Mouse (Mus musculus) embryonic facial prominence, embryonic 13.5 days (tissue): ENCODE measurements around the gene Scarb1. TPM values are rescaled to one million over a fixed set of nuclear protein-coding genes. Genes with fewer than 3 reads are reported as not detected.

Experiments
- ATAC-seq: fragments of 200-750 bp; cut with Nextera tagmentation; 2 replicates; pipeline ENCODE4 v1.8.0; 2017; ENCODE audit warnings: low read depth; ENCODE audit not compliant: insufficient number of reproducible peaks, insufficient read depth, low FRiP score, low TSS enrichment
- H3K27ac ChIP-seq: fragments of 300-500 bp; sonication (generic); 2 replicates; pipeline ENCODE4 v1.5.1; 2015; ENCODE audit warnings: moderate library complexity, mild to moderate bottlenecking, inconsistent platforms
- H3K27me3 ChIP-seq: fragments of 300-500 bp; sonication (generic); 2 replicates; pipeline ENCODE4 v1.6.1; 2015; ENCODE audit warnings: mild to moderate bottlenecking, inconsistent platforms
- H3K36me3 ChIP-seq: fragments of 300-500 bp; sonication (generic); 2 replicates; pipeline ENCODE4 v1.6.1; 2015; ENCODE audit warnings: mild to moderate bottlenecking, inconsistent platforms
- H3K4me1 ChIP-seq: fragments of 300-500 bp; sonication (generic); 2 replicates; pipeline ENCODE4 v1.6.1; 2015; ENCODE audit warnings: inconsistent platforms
- H3K4me2 ChIP-seq: fragments of 300-500 bp; sonication (generic); 2 replicates; pipeline ENCODE4 v1.6.1; 2015; ENCODE audit warnings: moderate library complexity, mild to moderate bottlenecking, inconsistent platforms
- H3K4me3 ChIP-seq: fragments of 300-500 bp; sonication (generic); 2 replicates; pipeline ENCODE4 v1.5.1; 2015; ENCODE audit warnings: mild to moderate bottlenecking, inconsistent platforms
- H3K9ac ChIP-seq: fragments of 300-500 bp; sonication (generic); 2 replicates; pipeline ENCODE4 v1.6.1; 2015; ENCODE audit warnings: mild to moderate bottlenecking, inconsistent platforms
- H3K9me3 ChIP-seq: fragments of 300-500 bp; sonication (generic); 2 replicates; pipeline ENCODE4 v1.6.1; 2016; ENCODE audit warnings: inconsistent platforms
- WGBS: fragments of 180-500 bp; shearing (Covaris S2); methylation state at CpG from one replicate; pipeline ENCODE4 v1.1.7; 2015; ENCODE audit warnings: mixed read lengths; 5-methylcytosine and 5-hydroxymethylcytosine counted together
- polyA plus RNA-seq: library from polyadenylated mRNA; unstranded; fragments of >200 nt; fragmentation: Nextera tagmentation; extraction: Ambion mirVana; gene quantifications from 2 replicates; pipeline ENCODE4 v1.2.1, GENCODE M21; 2015

The Scarb1 gene
- polyA plus RNA-seq, 1 experiment from 2014 or later = 55.6 TPM

DNA sequence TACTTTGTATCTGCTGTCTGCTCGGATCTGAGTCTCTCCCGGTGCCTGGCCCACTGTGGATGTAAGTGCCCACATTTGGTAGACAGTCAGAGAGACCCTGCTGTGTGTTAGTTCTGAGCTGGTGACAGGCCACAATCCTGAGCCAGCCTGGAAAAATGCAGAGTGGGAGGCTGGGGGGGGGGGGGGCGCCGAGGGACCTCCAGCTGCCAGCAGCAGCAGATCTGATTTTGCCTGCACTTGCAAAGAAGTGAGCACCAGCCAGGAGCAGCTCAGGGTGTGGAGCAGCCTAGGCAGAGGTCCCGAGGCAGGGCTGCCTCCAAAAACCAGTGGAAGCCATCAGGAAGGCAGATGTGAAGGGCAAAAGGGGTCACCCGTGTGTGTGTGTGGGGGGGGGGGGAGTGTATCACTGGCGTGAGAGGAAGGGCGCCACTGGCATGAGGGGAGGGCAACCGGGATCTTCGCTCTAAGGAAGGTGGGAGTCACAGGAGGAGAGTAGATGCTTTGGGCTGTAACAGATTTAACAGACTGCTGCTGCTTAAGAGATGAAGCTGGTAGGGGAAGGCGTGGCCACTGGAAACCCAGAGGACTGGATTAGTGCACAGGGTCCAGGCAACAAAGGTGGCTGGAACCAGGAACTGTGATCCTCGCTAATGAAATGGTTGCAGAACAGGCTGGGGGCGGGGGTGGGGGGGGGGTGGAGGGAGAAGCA lies 95.9 kb downstream of the Scarb1 start:
- 7% methylated on average over 13 of the region's 13 CpGs for WGBS
- Histone ChIP-seq H3K9ac (peak overlapping the region; percentile 62), H3K9me3 (no peaks in the 10 kb centered on the region), H3K4me2 (peak overlapping the region; percentile 58), H3K27me3 (no peaks in the 10 kb centered on the region), H3K27ac (peak overlapping the region; percentile 86), H3K36me3 (no peaks in the 10 kb centered on the region), H3K4me1 (peaks cover 39% of the 10 kb centered on the region), H3K4me3 (peak overlapping the region; percentile 30)
- no peak for ATAC-seq

DNA sequence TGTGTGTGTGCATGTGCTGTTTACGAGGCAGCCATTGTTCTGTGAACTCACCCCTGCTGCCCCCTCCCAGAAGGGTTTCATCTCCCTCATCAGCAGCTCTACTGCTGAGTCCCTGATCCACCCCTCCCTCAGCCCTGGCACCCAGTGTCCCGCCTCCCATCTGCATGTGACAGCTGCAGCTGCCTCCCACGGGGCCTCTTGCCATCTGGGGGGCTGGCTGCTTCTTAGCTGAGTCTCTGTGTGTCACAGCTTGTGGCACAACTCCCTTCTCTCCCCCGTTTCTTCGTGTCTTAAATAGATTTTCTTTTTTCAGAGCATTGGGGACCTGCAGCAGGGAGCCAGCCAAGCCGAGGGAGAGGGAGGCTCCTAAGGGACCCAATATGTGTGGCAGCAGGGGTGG lies 97.0 kb downstream of the Scarb1 start:
- no peak for ATAC-seq
- Histone ChIP-seq H3K27me3 (no peaks in the 10 kb centered on the region), H3K4me2 (no peak overlapping the region), H3K9me3 (no peaks in the 10 kb centered on the region), H3K9ac (no peak overlapping the region), H3K27ac (peak overlapping the region; percentile 86; the same call in 1 of the 2 replicates), H3K4me3 (no peak overlapping the region), H3K36me3 (no peaks in the 10 kb centered on the region), H3K4me1 (peaks cover 39% of the 10 kb centered on the region)
- WGBS = 38% methylated on average over 6 of the region's 6 CpGs

DNA sequence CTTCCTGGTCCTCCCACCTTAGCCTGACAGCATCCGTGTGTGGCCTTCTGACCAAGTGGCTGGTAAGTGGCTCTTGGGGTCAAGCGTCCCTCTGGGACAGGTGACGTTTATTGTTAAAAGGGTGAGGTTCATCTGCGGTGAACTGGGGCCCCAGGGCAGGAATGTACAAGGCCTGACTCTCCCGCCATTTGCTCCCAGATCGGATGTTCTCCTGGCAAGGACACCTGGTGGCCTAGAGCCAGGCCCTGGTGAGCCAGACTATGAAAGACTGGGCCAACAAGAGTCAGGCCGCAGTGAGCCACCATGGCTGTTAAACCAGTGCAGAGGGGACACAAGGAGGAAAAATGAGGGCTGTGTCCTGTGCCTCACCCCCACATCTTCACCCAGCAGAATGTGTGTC lies 98.8 kb downstream of the Scarb1 start:
- no peak for ATAC-seq
- Histone ChIP-seq H3K4me2 (no peak overlapping the region), H3K27ac (no peak overlapping the region), H3K36me3 (no peaks in the 10 kb centered on the region), H3K9me3 (no peaks in the 10 kb centered on the region), H3K4me3 (no peak overlapping the region), H3K4me1 (peaks cover 39% of the 10 kb centered on the region), H3K9ac (no peak overlapping the region), H3K27me3 (no peaks in the 10 kb centered on the region)
- 38% methylated on average over 7 of the region's 7 CpGs for WGBS

DNA sequence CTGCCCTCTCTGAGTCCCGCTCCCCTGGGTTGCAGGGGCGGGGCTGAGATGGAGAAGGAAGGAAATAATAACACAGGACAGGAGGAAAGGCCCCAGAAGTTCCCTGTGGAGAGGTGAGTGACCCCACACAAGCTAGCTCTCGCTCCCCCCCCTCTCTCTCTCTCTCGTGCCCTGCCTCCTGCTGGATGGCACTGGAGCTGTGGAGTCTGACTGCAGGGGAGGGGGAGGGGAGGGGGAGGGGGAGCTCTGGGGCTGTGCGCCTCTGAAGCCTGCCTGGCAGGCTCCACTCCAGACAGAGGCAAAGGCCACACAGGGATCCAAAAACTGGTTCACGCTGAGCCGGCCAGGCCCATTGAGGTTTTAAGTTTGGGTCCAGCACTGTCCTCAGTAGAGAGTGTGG lies 99.3 kb downstream of the Scarb1 start:
- Histone ChIP-seq H3K36me3 (no peaks in the 10 kb centered on the region), H3K27me3 (no peaks in the 10 kb centered on the region), H3K9me3 (no peaks in the 10 kb centered on the region), H3K9ac (no peak overlapping the region), H3K4me3 (no peak overlapping the region), H3K27ac (no peak overlapping the region), H3K4me1 (peaks cover 39% of the 10 kb centered on the region), H3K4me2 (no peak overlapping the region)
- 21% methylated on average over 7 of the region's 7 CpGs for WGBS
- no peak for ATAC-seq

DNA sequence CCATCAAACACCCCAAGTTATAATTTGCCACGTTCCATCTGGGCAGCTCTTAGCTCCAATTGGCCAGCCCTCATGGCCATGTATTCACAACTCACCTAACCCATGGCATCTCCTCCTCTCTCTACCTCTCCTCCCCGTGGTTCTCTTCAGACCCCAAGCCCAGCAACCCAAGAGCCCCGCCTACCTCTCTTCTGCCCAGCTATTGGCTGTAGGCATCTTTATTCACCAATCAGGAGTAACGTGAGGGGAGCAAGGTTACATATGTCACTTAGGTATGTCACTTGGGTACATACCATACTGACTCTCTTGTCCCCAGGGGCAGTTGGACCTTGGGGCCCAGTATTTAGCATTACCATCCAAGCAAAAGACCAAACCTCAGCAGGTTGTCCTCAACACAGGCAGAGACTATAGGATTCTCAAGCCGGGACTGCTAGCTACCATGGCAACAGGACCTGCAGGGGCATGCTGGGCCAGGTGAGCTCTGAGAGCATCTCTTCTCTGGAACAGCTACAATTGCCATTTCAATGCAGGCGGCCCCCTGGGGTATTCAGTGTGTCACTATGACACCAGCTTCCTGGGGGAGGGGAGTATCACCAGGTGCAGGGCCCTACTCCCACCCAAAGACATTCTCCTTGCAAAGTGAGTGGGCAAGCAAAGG lies 100.6 kb downstream of the Scarb1 start:
- no peak overlapping the region for H3K27ac ChIP-seq
- peaks cover 28% of the 10 kb centered on the region for H3K4me1 ChIP-seq
- H3K9ac ChIP-seq = no peak overlapping the region
- no peak overlapping the region for H3K4me3 ChIP-seq
- H3K36me3 ChIP-seq = no peaks in the 10 kb centered on the region
- 17% methylated on average over 6 of the region's 6 CpGs for WGBS
- H3K27me3 ChIP-seq = no peaks in the 10 kb centered on the region
- no peaks in the 10 kb centered on the region for H3K9me3 ChIP-seq
- ATAC-seq = no peak
- no peak overlapping the region for H3K4me2 ChIP-seq

DNA sequence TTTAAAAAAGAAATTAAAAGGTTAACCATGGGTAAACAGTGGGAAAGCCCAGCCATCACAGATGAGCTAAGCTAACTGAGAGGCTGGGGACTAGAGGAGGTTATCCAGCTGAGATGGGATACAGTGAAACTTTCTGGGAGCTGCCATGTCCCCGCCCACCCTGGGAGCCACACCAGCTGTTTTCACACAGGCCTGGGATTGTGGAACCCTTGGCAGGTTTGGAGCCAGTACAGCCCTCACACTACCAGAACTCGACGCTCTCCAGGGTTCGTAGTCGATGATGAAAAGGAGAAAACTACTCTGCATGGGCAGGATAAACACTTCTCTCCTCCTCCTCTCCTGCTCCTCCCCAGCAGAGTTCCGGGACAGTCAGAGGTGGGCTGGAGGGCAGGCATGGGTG lies 105.0 kb downstream of the Scarb1 start:
- H3K9me3 ChIP-seq = no peaks in the 10 kb centered on the region
- H3K9ac ChIP-seq = no peak overlapping the region
- no peak overlapping the region for H3K4me3 ChIP-seq
- no peaks in the 10 kb centered on the region for H3K36me3 ChIP-seq
- ATAC-seq = no peak
- no peaks in the 10 kb centered on the region for H3K4me1 ChIP-seq
- WGBS = 59% methylated on average over 6 of the region's 6 CpGs
- H3K27me3 ChIP-seq = no peaks in the 10 kb centered on the region
- H3K4me2 ChIP-seq = no peak overlapping the region
- H3K27ac ChIP-seq = no peak overlapping the region

DNA sequence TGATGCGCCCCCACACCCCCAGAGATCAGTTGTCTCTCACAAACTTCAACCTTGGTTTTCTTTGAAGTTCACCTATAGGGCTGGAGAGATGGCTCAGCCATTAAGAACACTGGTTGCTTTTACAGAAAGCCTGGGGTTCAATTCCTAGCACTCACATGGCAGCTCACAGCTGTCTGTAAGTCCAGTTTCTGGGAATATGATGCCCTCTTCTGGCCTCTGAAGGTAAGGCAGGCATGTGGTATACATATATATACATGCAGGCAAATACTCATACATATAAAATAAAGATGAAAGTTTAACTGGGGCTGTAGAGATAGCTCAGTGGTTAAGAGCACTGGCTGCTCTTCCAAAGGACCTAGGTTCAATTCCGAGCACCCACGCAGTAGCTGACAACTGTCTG lies 105.5 kb downstream of the Scarb1 start:
- no peak overlapping the region for H3K4me3 ChIP-seq
- no peaks in the 10 kb centered on the region for H3K36me3 ChIP-seq
- no peaks in the 10 kb centered on the region for H3K9me3 ChIP-seq
- no peaks in the 10 kb centered on the region for H3K4me1 ChIP-seq
- 87% methylated on average over 3 of the region's 3 CpGs for WGBS
- H3K4me2 ChIP-seq = no peak overlapping the region
- no peaks in the 10 kb centered on the region for H3K27me3 ChIP-seq
- H3K9ac ChIP-seq = no peak overlapping the region
- ATAC-seq = no peak
- H3K27ac ChIP-seq = no peak overlapping the region

DNA sequence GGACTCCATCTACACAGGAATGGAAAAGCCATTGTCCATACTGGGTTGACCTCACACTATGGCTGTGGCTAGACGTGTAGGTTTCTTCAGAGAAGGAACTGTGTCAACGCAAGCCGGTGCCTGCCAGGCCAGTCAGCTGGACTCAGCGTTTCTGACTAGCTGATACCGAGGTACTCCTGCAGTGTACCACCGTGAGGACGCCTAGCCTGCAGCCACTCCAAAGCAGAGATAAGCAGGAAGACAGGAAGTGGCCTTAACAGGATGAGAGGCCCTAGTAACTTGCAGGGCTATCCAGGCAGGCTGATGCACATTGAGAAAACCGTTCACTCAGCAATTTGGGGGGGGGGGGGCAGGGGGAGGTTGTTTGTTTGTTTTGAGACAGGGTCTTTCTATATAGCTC lies 106.5 kb downstream of the Scarb1 start:
- no peak for ATAC-seq
- 69% methylated on average over 8 of the region's 8 CpGs for WGBS
- H3K4me1 ChIP-seq = peaks cover 3% of the 10 kb centered on the region; the same call in 1 of the 2 replicates
- H3K9ac ChIP-seq = no peak overlapping the region
- no peaks in the 10 kb centered on the region for H3K27me3 ChIP-seq
- H3K4me3 ChIP-seq = no peak overlapping the region
- H3K36me3 ChIP-seq = no peaks in the 10 kb centered on the region
- H3K27ac ChIP-seq = no peak overlapping the region
- no peaks in the 10 kb centered on the region for H3K9me3 ChIP-seq
- no peak overlapping the region for H3K4me2 ChIP-seq

DNA sequence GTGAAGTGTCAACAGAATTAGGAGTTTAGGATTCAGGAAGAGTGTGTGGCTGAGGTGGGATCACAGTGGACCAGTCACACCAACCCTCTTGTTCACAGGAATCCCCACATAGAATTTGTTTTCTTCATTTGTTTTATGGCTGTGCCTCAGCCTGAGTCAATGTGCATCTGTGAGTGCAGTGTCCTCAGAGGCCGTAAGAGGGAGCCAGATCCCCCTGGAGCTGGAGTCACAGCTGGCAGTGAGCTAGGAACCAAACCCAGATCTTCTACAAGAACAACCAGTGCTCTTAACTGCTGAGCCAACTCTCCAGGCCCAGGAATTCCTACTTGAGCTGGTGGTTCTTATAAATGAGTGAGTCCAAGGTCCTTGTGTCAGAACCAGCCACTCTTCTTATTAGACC lies 107.4 kb downstream of the Scarb1 start:
- Histone ChIP-seq H3K27ac (no peak overlapping the region), H3K27me3 (no peaks in the 10 kb centered on the region), H3K4me2 (no peak overlapping the region), H3K36me3 (no peaks in the 10 kb centered on the region), H3K4me1 (peaks cover 3% of the 10 kb centered on the region; the same call in 1 of the 2 replicates), H3K4me3 (no peak overlapping the region), H3K9me3 (no peaks in the 10 kb centered on the region), H3K9ac (no peak overlapping the region)
- no peak for ATAC-seq
- 91% methylated on average over 1 of the region's 1 CpGs for WGBS

DNA sequence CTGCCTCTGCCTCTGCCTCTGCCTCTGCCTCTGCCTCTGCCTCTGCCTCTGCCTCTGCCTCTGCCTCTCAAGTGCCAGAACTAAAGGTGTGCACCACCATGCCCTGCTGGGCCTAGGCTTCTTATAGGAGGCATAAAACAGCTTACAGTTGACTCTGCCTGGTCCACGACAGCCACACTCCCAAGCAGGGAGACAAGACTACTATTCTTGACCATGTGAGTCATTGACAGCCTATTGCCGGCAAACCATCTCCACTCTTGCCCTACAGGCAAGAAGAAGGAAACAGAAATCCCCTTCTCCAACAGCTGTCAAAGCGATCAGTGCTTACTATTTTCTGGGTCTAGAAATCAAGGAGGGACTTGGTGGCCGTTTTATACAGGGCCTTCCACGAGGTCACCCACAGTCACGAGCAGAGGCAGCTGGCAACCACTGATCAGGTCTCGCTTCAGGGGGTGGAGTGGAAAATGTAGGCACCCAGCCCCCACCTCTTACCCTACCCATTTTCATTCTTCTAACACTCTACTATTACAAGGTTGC lies 108.4 kb downstream of the Scarb1 start:
- H3K27ac ChIP-seq = no peak overlapping the region
- H3K36me3 ChIP-seq = no peaks in the 10 kb centered on the region
- no peaks in the 10 kb centered on the region for H3K27me3 ChIP-seq
- peaks cover 5% of the 10 kb centered on the region for H3K9me3 ChIP-seq
- peaks cover 3% of the 10 kb centered on the region; the same call in 1 of the 2 replicates for H3K4me1 ChIP-seq
- no peak for ATAC-seq
- WGBS = 75% methylated on average over 7 of the region's 7 CpGs
- no peak overlapping the region for H3K9ac ChIP-seq
- H3K4me2 ChIP-seq = no peak overlapping the region
- no peak overlapping the region for H3K4me3 ChIP-seq

DNA sequence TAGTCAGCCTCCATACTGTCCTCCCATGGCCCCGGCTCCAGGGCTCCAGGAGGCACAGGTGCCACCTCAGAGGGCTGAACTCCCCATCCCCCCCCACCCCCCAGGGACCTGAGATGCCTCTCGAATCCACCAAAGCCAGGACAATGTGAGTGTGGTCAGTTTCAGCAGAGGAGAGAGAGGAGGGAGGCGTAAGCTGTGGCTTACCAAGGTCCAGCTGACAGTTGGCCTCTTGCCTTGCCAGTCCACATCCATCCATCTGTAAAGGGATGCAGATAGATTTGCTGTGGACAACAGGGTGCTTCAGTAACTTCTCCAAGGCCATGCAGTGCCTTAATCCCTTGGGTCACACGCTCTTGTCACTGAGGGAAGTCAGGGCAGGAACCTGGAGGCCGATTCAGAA lies 110.4 kb downstream of the Scarb1 start:
- no peak overlapping the region for H3K4me2 ChIP-seq
- peaks cover 6% of the 10 kb centered on the region for H3K9me3 ChIP-seq
- H3K27ac ChIP-seq = no peak overlapping the region
- no peak for ATAC-seq
- no peak overlapping the region for H3K4me3 ChIP-seq
- peaks cover 8% of the 10 kb centered on the region; the same call in 1 of the 2 replicates for H3K4me1 ChIP-seq
- no peaks in the 10 kb centered on the region for H3K27me3 ChIP-seq
- no peaks in the 10 kb centered on the region for H3K36me3 ChIP-seq
- 74% methylated on average over 5 of the region's 5 CpGs for WGBS
- H3K9ac ChIP-seq = no peak overlapping the region

DNA sequence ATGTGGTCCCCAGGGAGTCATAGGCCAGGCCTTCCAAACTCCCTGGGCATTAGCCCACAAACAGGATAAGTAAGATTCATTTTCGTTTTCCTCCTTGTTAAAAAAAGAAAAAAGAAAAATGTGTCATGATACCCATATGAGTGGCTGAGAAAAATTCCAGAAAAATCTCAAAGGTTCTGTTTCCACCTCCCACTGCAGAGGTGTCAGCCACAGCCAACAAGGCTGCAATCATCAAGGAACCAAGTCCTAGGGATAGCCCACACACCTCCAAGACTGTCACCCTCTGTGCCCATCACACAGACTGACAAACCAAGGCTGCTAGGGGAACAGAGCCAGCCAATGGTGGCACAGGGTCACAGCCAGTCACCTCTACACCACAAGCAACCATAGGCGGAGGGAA lies 111.8 kb downstream of the Scarb1 start:
- H3K36me3 ChIP-seq = no peaks in the 10 kb centered on the region
- H3K9ac ChIP-seq = no peak overlapping the region
- no peak overlapping the region for H3K4me3 ChIP-seq
- H3K9me3 ChIP-seq = peaks cover 6% of the 10 kb centered on the region
- no peak overlapping the region for H3K27ac ChIP-seq
- H3K27me3 ChIP-seq = no peaks in the 10 kb centered on the region
- ATAC-seq = no peak
- peaks cover 8% of the 10 kb centered on the region; the same call in 1 of the 2 replicates for H3K4me1 ChIP-seq
- no peak overlapping the region for H3K4me2 ChIP-seq
- 71% methylated on average over 2 of the region's 2 CpGs for WGBS
